Mouse (Mus musculus): ENCODE data around the gene Ccdc102a. TPM values are rescaled to one million over a fixed set of nuclear protein-coding genes. Genes with fewer than 3 reads are reported as not detected.
"Not testable (repeated sequence)": the region's sequence is repeated elsewhere in the genome, so short reads cannot be mapped to it uniquely, and the experiment has no call there.

Gene Ccdc102a
- polyA plus RNA-seq, 1 experiment from 2014 or later = 32.3 TPM

DNA sequence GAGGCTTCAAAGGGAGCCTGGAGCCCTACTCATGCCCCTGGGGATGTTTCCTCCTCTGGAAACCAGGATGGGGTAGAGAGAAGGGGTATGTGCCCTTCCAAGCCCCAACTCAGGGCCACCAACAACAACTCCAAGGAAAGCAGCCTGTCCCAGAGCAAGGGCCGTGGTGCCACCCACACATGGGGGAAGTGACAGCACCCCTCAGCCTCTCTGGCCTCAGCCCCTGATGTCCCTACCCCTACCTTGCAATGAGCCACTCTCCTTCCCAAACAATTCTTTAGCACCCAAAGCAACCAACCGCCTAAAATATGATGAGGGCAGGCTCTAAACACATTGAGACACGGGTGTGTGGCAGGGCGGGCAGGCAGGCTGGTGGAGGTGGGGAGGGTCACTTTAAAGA lies 47.9 kb downstream of the Ccdc102a start:
- peaks cover 13% of the 10 kb centered on the region; the same call in 1 of the 2 replicates for H3K27me3 ChIP-seq (ENCODE audit: low read depth, poor library complexity, severe bottlenecking)
- no peak for DNase-seq (ENCODE audit: low spot score)
- H3K36me3 ChIP-seq = peaks cover 49% of the 10 kb centered on the region

DNA sequence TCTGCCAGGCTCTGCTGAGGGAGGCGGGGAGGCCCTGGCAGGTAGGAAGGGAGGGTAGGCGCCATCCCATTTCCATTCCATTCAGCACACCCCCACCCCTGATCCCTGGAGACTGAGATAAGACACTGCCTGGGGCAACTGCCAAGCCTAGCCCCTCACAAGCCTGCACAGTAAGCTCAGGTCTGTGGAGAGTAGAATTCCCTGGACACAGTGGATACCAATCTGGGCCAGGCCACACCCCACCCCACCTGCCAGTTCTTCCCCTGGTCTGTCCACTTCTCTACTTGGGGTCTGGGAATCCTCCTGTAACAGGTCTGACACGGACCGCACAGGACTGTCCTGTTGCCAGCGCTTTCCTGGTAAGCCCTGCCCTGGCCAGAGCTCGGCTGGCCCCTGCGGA lies 48.8 kb downstream of the Ccdc102a start:
- no peak for DNase-seq (ENCODE audit: low spot score)
- no peaks in the 10 kb centered on the region for H3K9me3 ChIP-seq (replicated peaks)
- H3K4me1 ChIP-seq = peaks cover 55% of the 10 kb centered on the region
- H3K4me3 ChIP-seq = no peak overlapping the region
- WGBS = 64% methylated on average over 7 of the region's 7 CpGs
- peaks cover 57% of the 10 kb centered on the region for H3K36me3 ChIP-seq
- 0 out of 2 replicates have a peak, but pooled peaks cover 6% of the 10 kb centered on the region for H3K27me3 ChIP-seq (ENCODE audit: low read depth, poor library complexity, severe bottlenecking)
- H3K27ac ChIP-seq = peak overlapping the region; percentile 84; the same call in 1 of the 2 replicates

More for the DNA sequence above, 47.9 kb downstream of the Ccdc102a start:
- no peaks in the 10 kb centered on the region for H3K9me3 ChIP-seq (replicated peaks)
- 30% methylated on average over 4 of the region's 4 CpGs for WGBS
- peaks cover 64% of the 10 kb centered on the region for H3K4me1 ChIP-seq
- peak overlapping the region; percentile 53 for H3K4me3 ChIP-seq
- peak overlapping the region; percentile 84 for H3K27ac ChIP-seq

DNA sequence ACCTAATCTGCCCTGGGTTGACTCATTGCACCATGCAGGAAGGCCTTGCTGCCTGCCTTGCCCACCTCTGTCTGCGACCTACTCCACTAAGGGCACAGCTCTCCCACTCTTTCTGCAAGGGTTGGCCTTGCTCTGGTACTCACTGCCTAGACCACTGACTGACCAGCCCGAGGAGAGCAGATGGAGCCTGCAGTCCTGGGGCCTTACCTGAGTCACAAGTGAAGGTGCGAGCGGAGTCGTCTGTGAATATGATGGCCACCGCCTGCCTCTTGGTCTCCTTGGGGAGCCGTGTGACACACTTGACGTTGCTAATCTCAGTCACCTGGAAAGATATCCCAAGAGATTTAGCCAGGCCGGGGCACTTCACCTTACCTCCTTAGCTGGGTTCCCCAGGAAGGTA lies 51.0 kb downstream of the Ccdc102a start:
- Histone ChIP-seq H3K9me3 (replicated peaks) (no peaks in the 10 kb centered on the region), H3K4me1 (peaks cover 37% of the 10 kb centered on the region), H3K27ac (no peak overlapping the region), H3K27me3 (ENCODE audit: low read depth, poor library complexity, severe bottlenecking) (0 out of 2 replicates have a peak, but pooled peaks cover 6% of the 10 kb centered on the region), H3K4me3 (no peak overlapping the region), H3K36me3 (peaks cover 80% of the 10 kb centered on the region)
- 87% methylated on average over 9 of the region's 9 CpGs for WGBS
- DNase-seq (ENCODE audit: low spot score) = no peak

DNA sequence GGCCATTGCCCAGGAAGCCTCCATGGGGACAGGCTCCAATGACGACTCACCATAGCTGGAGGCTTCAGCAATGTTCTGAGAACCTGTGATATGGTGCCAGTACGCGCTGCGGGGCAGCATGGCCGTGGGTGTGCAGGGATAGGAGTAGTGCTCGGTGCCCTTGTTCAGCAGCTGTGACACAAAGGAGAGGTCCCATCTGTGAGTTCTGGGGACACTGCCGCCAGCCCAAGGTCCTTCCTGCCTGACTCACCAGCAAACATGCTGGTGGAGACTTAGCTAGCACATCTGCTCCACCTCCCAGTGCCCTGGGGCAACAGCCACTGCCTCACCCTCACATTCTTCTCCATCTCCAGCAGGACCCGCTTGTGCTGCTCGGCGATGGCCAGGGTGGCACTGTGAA lies 52.6 kb downstream of the Ccdc102a start:
- no peaks in the 10 kb centered on the region for H3K9me3 ChIP-seq (replicated peaks)
- no peak overlapping the region for H3K4me3 ChIP-seq
- WGBS = 85% methylated on average over 10 of the region's 10 CpGs
- no peak for DNase-seq (ENCODE audit: low spot score)
- H3K36me3 ChIP-seq = peaks cover 96% of the 10 kb centered on the region
- no peak overlapping the region for H3K27ac ChIP-seq
- peaks cover 21% of the 10 kb centered on the region for H3K4me1 ChIP-seq
- 0 out of 2 replicates have a peak, but pooled peaks cover 6% of the 10 kb centered on the region for H3K27me3 ChIP-seq (ENCODE audit: low read depth, poor library complexity, severe bottlenecking)

DNA sequence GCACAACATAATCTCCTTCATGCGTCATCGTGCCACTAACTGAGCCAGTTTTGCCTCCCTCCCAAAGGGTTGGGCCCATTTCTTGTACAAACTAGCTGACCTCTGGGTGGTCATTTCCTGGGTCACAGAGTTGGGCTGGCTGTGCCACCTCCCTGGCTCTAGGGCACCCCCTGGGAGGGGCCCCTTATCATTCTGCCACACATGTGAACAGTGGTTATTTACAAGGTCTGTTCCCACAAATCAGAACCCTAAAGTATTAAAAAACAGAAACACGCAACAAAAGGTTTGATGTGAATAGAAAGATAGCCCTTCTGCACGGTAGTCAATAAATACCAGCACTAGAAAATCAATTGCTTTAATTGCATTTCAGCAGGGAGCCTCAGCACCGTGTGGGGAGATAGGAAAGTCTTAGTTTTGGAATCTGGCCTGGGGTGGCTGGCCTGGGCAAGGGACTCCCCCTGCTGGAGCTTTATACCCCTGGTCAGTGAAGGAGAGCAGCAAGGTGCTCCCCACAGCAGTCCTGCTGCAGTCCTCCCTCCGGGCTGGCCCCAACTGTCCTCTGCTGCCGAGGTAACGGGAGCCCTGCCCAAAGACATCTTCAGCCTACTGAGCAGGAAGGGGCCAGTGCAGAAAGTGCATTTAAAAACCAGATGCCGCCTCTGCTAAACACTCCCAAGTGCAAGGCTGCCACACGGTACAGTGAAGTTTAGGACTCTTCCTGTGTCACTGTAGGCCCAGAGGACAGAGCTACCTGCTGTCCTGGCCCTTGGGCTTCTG lies 53.8 kb downstream of the Ccdc102a start:
- peaks cover 97% of the 10 kb centered on the region for H3K36me3 ChIP-seq
- H3K4me3 ChIP-seq = no peak overlapping the region
- DNase-seq (ENCODE audit: low spot score) = no peak
- no peak overlapping the region for H3K27ac ChIP-seq
- WGBS = 74% methylated on average over 10 of the region's 10 CpGs
- H3K9me3 ChIP-seq (replicated peaks) = no peaks in the 10 kb centered on the region
- H3K27me3 ChIP-seq (ENCODE audit: low read depth, poor library complexity, severe bottlenecking) = no peaks in the 10 kb centered on the region
- peaks cover 15% of the 10 kb centered on the region for H3K4me1 ChIP-seq

DNA sequence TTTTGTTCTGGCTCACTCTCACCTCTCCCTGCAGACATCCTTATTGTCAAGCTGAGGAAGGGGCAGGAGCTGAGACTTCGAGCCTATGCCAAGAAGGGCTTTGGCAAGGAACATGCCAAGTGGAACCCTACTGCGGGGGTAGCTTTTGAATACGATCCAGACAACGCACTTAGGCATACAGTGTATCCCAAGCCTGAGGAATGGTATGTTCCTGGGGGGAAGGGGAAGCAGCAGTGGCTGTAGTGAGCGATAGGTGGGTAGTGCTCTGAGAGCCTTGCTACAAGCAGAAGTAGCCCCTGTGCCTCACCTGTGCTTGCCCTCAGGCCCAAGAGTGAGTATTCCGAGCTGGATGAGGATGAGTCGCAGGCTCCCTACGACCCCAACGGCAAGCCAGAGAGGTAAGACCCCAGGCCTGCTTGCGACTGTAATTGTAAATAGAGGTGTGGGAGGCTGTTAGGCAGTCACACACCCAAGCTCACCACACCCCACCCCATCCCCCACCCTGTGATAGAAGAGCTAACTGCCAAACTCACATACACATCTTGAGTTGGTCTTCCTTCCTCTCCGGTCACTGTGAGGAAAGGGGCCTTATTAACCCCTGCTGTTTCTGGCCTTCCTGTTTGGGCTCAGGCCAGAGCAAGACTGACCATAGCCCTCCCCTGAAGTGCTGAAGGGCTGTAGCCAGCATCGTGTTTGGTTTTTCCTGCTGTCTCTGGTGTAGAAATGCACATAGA lies 55.2 kb downstream of the Ccdc102a start:
- Histone ChIP-seq H3K4me1 (peaks cover 20% of the 10 kb centered on the region), H3K27me3 (ENCODE audit: low read depth, poor library complexity, severe bottlenecking) (no peaks in the 10 kb centered on the region), H3K36me3 (peaks cover 85% of the 10 kb centered on the region), H3K9me3 (replicated peaks) (no peaks in the 10 kb centered on the region), H3K27ac (no peak overlapping the region), H3K4me3 (no peak overlapping the region)
- no peak for DNase-seq (ENCODE audit: low spot score)
- WGBS = 87% methylated on average over 12 of the region's 12 CpGs

DNA sequence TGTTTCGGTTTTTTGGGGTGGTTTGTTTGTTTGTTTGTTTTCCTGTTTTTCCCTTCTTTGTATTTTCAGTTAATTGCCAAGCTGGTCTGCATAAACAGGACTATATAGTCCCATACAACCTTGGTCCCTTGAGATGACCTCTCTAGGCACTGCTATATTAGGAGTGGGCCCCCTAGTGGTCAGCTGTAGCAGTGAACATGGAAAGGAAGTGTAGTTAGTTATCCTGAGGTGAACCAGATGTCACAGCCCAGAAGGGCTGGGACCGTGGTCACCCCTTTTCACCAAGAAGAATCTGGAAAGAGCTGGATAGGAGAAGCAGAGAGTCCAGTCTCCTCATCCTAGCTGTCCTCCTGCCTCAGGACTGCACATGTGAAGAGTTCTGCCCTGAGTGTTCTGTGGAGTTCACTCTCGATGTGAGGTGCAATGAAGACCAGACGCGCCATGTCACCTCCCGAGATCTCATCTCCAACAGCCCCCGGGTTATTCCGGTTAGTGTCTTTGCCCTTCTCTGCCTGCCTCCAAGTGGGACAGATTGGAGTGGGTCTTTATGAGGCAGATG lies 56.5 kb downstream of the Ccdc102a start:
- H3K4me3 ChIP-seq = no peak overlapping the region
- H3K36me3 ChIP-seq = peaks cover 73% of the 10 kb centered on the region
- no peaks in the 10 kb centered on the region for H3K9me3 ChIP-seq (replicated peaks)
- WGBS = 75% methylated on average over 8 of the region's 8 CpGs
- peaks cover 20% of the 10 kb centered on the region for H3K4me1 ChIP-seq
- no peaks in the 10 kb centered on the region for H3K27me3 ChIP-seq (ENCODE audit: low read depth, poor library complexity, severe bottlenecking)
- DNase-seq (ENCODE audit: low spot score) = peak; percentile 79
- H3K27ac ChIP-seq = no peak overlapping the region

DNA sequence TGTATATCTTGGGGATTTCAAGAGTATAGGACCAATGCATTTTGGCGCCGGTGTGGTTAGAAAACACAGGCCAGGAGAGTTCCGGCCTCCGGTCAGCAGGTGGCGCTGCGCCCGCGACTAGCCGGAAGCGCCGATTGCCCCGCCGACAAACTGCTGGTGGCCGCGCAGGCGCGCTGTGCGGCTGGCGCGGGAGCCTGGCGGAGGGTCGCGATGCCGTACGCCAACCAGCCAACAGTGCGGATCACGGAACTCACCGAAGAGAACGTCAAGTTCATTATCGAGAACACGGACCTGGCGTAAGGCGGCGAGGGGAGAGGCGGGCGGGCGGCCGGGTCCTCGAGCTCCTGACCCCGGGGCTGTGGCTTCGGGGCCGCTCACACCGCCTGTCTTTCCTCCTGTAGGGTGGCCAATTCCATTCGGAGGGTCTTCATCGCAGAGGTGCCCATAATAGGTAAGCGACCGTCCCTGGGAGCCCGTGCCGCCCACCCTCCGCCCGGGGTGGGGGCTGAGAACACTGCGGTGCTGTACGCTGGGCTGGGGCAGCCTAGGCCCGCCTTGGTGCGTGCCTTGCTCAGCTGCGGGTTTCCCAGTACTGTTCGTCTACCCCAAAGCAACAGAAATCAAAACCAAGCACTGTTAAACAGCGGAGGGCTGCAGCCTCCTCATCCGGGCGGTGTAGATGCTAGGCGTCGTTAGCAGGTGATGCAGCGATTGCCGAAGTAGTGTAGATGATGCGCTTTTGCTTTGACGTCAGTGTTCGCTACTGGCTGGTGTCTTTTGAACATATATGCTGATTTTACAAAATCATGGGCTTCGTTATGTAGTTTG lies 60.3 kb downstream of the Ccdc102a start, which contains the start of gene Polr2c:
Polr2c (plus strand) TSS at position 105 of the 828 bp plus-strand sequence.
- H3K9me3 ChIP-seq (replicated peaks) = no peaks in the 10 kb centered on the region
- no peaks in the 10 kb centered on the region for H3K27me3 ChIP-seq (ENCODE audit: low read depth, poor library complexity, severe bottlenecking)
- H3K4me1 ChIP-seq = peaks cover 20% of the 10 kb centered on the region
- peaks cover 61% of the 10 kb centered on the region for H3K36me3 ChIP-seq
- under 1% methylated on average over 68 of the region's 68 CpGs for WGBS
- peak; percentile 97 for DNase-seq (ENCODE audit: low spot score)
- peak within 1 kb of the TSS; percentile 92 for H3K4me3 ChIP-seq
- peak within 1 kb of the TSS; percentile 90 for H3K27ac ChIP-seq

DNA sequence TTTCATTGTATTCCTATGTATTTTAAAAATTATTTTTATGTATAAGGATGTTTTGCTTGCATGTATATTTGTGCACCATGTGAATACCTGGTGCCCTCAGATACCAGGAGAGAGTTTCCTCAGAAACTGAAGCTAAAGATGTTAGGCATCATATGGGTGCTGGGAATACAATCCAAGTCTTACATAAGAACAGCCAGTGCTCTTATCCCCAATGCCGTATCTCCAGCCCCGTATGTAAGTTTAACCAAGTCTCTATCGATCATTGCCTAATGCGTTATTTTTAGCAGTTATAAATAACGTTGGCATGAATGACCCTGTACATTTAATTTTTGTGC lies 60.9 kb downstream of the Ccdc102a start:
- WGBS = 33% methylated on average over 5 of the region's 5 CpGs
- Histone ChIP-seq H3K27ac (peak overlapping the region; percentile 90; the same call in 1 of the 2 replicates), H3K36me3 (peaks cover 59% of the 10 kb centered on the region), H3K27me3 (ENCODE audit: low read depth, poor library complexity, severe bottlenecking) (no peaks in the 10 kb centered on the region), H3K9me3 (replicated peaks) (no peaks in the 10 kb centered on the region), H3K4me1 (peaks cover 20% of the 10 kb centered on the region), H3K4me3 (peak overlapping the region; percentile 92)
- DNase-seq (ENCODE audit: low spot score) = no peak

DNA sequence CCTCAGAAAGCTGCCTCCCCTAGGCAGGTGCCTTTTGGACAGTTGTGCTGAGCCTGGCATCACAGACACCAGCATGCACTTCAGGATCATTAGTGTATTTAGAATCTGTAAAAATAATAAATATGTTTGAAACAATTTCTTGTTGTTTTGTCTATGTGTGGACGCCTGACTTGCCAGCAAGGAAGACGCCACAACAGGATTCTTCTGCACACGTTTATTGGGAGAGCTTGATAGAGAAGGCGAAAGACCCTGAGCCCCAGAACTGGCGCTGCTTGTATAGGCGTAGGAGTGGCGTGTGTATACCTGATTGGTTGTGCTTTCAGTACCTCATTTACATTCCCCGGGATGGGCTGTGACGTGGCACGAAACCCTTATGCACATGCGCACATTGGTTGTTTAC lies 63.1 kb downstream of the Ccdc102a start:
- Histone ChIP-seq H3K36me3 (peaks cover 60% of the 10 kb centered on the region), H3K4me1 (peaks cover 20% of the 10 kb centered on the region)
- not testable (repeated sequence) for H3K27me3 ChIP-seq (ENCODE audit: low read depth, poor library complexity, severe bottlenecking); DNase-seq (ENCODE audit: low spot score); H3K4me3 ChIP-seq; H3K27ac ChIP-seq; H3K9me3 ChIP-seq (replicated peaks)
- 91% methylated on average over 11 of the region's 11 CpGs for WGBS
